Mouse (Mus musculus) stomach, embryonic 14.5 days (tissue): Measurements from ENCODE around the gene Chordc1. TPM values are rescaled to one million over a fixed set of nuclear protein-coding genes. Genes with fewer than 3 reads are reported as not detected.

Source experiments
- ATAC-seq: fragments of 200-750 bp; cut with Nextera tagmentation; 2 replicates; pipeline ENCODE4 v1.8.0; 2017; ENCODE audit warnings: low read depth, moderate TSS enrichment; ENCODE audit not compliant: insufficient number of reproducible peaks, insufficient read depth, low FRiP score
- H3K27ac ChIP-seq: fragments of 300-500 bp; sonication (generic); 2 replicates; pipeline ENCODE4 v1.5.1; 2014; ENCODE audit warnings: mild to moderate bottlenecking, low read length, moderate library complexity, mixed read lengths
- H3K27me3 ChIP-seq: fragments of 300-500 bp; sonication (generic); 2 replicates; pipeline ENCODE4 v1.6.1; 2014; ENCODE audit warnings: low read length, control low read depth, mixed read lengths; ENCODE audit not compliant: control insufficient read depth, insufficient read depth
- H3K36me3 ChIP-seq: fragments of 300-500 bp; sonication (generic); 2 replicates; pipeline ENCODE4 v1.6.1; 2014; ENCODE audit warnings: mild to moderate bottlenecking, control low read depth, low read length, moderate library complexity, mixed read lengths; ENCODE audit not compliant: control insufficient read depth, insufficient read depth
- H3K4me1 ChIP-seq: fragments of 300-500 bp; sonication (generic); 2 replicates; pipeline ENCODE4 v1.6.1; 2014; ENCODE audit warnings: low read length, control low read depth, mixed read lengths; ENCODE audit not compliant: control insufficient read depth, insufficient read depth
- H3K4me2 ChIP-seq: fragments of 300-500 bp; sonication (generic); replicated peaks from 2 replicates; pipeline ENCODE4 v1.6.1; 2014; ENCODE audit warnings: low read depth, low read length, control low read depth
- H3K4me3 ChIP-seq: fragments of 300-500 bp; sonication (generic); 2 replicates; pipeline ENCODE4 v1.5.1; 2014; ENCODE audit warnings: low read depth, low read length, control low read depth
- H3K9ac ChIP-seq: fragments of 300-500 bp; sonication (generic); replicated peaks from 2 replicates; pipeline ENCODE4 v1.6.1; 2014; ENCODE audit warnings: low read depth, mild to moderate bottlenecking, control low read depth, low read length, moderate library complexity, mixed read lengths
- H3K9me3 ChIP-seq: fragments of 300-500 bp; sonication (generic); 2 replicates; pipeline ENCODE4 v1.6.1; 2016; ENCODE audit warnings: low read depth, low read length, control low read depth; ENCODE audit not compliant: control insufficient read depth
- WGBS: fragments of 180-500 bp; shearing (Covaris S2); extraction: QIAGEN DNeasy Blood & Tissue Kit; methylation state at CpG from one replicate; pipeline ENCODE4 v1.1.7; 2014; 5-methylcytosine and 5-hydroxymethylcytosine counted together
- polyA plus RNA-seq: library from polyadenylated mRNA; unstranded; fragments of >200 nt; fragmentation: Nextera tagmentation; extraction: Ambion mirVana; gene quantifications from 2 replicates; pipeline ENCODE4 v1.2.1, GENCODE M21; 2014

Gene Chordc1
- polyA plus RNA-seq, 1 experiment from 2014 or later, result 107 TPM

GRCm38 (mm10) chr9:18319990-18320389 lies 28.1 kb downstream of the Chordc1 start:
- 92% methylated on average over 3 of the region's 3 CpGs for WGBS
- Histone ChIP-seq H3K4me3 (no peak overlapping the region), H3K36me3 (peaks cover 4% of the 10 kb centered on the region), H3K27me3 (no peaks in the 10 kb centered on the region), H3K9me3 (no peaks in the 10 kb centered on the region), H3K9ac (no peak overlapping the region), H3K27ac (no peak overlapping the region), H3K4me1 (no peaks in the 10 kb centered on the region), H3K4me2 (no peak overlapping the region)
- no peak for ATAC-seq

Other genes with a start within 250 kb of the Chordc1 start
- gene Naalad2, start 110.9 kb downstream of the Chordc1 start, polyA plus RNA-seq, result 4.1 and 4.3 TPM in 2 replicates
- gene Ubtfl1, start 112.3 kb downstream of the Chordc1 start, polyA plus RNA-seq, result not detected in 2 replicates
- not detected in 2 replicates for gene Mbd3l2, start 138.5 kb downstream of the Chordc1 start, polyA plus RNA-seq
- 6.1 and 7.1 TPM in 2 replicates for gene Zfp558, start 186.1 kb downstream of the Chordc1 start, polyA plus RNA-seq
- not detected in 2 replicates for gene Mbd3l1, start 186.2 kb downstream of the Chordc1 start, polyA plus RNA-seq